Mouse (Mus musculus) C2C12 (cell line): ENCODE results near the gene Mafk.

Experiments used
- CEBPB ChIP-seq: IDR thresholded peaks from one replicate; pipeline ENCODE4 v1.6.1; 2011; ENCODE audit warnings: low read depth, mild to moderate bottlenecking, control low read depth, moderate library complexity
- CTCF ChIP-seq: IDR thresholded peaks from one replicate; pipeline ENCODE4 v1.5.1; 2011; ENCODE audit not compliant: control insufficient read depth, insufficient read depth, insufficient read length
- FOSL1 ChIP-seq: IDR thresholded peaks from one replicate; pipeline ENCODE4 v1.8.0; 2011; ENCODE audit warnings: mild to moderate bottlenecking, low read length; ENCODE audit not compliant: poor library complexity, insufficient read depth, severe bottlenecking
- MAX ChIP-seq: IDR thresholded peaks from one replicate; pipeline ENCODE4 v1.6.1; 2011; ENCODE audit warnings: mild to moderate bottlenecking, control low read depth
- MYOD1 ChIP-seq: IDR thresholded peaks from one replicate; pipeline ENCODE4 v1.6.1; 2011; ENCODE audit warnings: low read depth; ENCODE audit not compliant: control insufficient read depth, insufficient read length
- MYOG ChIP-seq: IDR thresholded peaks from one replicate; pipeline ENCODE4 v1.6.1; 2011; ENCODE audit not compliant: control insufficient read depth, insufficient read length; ENCODE audit errors: extremely low read depth
- USF1 ChIP-seq: IDR thresholded peaks from one replicate; pipeline ENCODE4 v1.6.1; 2011; ENCODE audit warnings: low read depth, mild to moderate bottlenecking, control low read depth, moderate library complexity

GRCm38 (mm10) chr5:139796001-139796620 lies 4.8 kb downstream of the Mafk start:
- no peak for TF ChIP-seq USF1
- no peak for TF ChIP-seq CTCF
- no peak for TF ChIP-seq CEBPB
- TF ChIP-seq MAX: no peak
- no peak for TF ChIP-seq MYOD1
- no peak for TF ChIP-seq FOSL1
- no peak for TF ChIP-seq MYOG
